Mouse (Mus musculus) gastrocnemius, adult 2 months (tissue): Measurements from ENCODE around the gene Cnksr2. TPM values are rescaled to one million over a fixed set of nuclear protein-coding genes. Genes with fewer than 3 reads are reported as not detected.

ENCODE experiments used
- DNase-seq: peaks from one replicate; pipeline ENCODE4 v3.0.0; 2022
- H3K27ac ChIP-seq: fragments of 200-600 bp; 2 replicates; pipeline ENCODE4 v1.8.1; 2022; ENCODE audit warnings: mild to moderate bottlenecking
- H3K4me3 ChIP-seq: fragments of 200-600 bp; 2 replicates; pipeline ENCODE4 v1.8.1; 2022; ENCODE audit warnings: mild to moderate bottlenecking, moderate library complexity
- CTCF ChIP-seq: fragments of 200-600 bp; IDR thresholded peaks from 2 replicates; pipeline ENCODE4 v1.8.1; 2022; ENCODE audit warnings: antibody characterized with exemption, mild to moderate bottlenecking, moderate library complexity
- intact Hi-C: fragments of 180-260 bp; cut with DNase I; formaldehyde crosslinking; loops from one replicate; pipeline ENCODE4 v1.15.1; 2025
- total RNA-seq, 2 experiments: library from RNA; stranded (reverse); gene quantifications; 2 replicates each; pipeline ENCODE4 v1.2.3; 2021

The Cnksr2 gene
- total RNA-seq, 2 experiments from 2014 or later = 0.08 to 0.18 TPM

DNA sequence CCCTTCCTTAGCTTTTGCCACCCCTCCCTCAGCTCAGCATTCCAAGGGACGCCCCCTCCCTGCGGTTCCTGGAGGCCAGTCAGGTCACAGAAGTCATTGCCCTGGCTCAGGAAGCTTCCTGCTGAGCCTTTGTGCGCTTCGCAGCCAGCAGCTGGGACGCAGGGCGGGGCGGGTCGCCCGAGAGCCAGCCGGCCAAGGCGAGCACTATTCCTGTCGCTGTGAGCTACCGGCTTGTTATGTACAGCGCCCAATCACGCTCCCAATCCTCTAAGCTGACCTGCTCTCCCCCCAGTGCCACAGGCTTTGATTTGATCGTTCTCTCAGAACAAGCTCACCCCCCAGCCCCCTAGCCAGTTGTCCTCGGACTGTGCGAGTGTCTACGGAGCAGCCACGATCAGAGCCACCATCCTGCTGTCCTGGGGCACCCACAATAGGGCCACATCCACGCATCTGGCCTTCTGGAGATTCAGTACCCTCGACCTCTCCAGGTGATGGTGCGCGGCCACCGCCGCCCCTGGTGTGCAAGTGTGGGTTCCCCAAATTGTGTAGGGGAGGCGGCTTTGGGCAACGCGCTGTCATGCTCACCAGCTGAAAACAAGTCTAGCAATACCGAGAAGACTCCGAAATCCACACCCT lies 225.4 kb downstream of the Cnksr2 start:
- peak; percentile 79 for DNase-seq
- intact Hi-C loops = loop anchor here (5.0 kb wide), 1 partner anchor 70 kb away; no protein-coding TSS in a partner anchor
- Histone ChIP-seq H3K27ac (peak overlapping the region; percentile 82), H3K4me3 (peak overlapping the region; percentile 68)
- no peak for TF ChIP-seq CTCF

DNA sequence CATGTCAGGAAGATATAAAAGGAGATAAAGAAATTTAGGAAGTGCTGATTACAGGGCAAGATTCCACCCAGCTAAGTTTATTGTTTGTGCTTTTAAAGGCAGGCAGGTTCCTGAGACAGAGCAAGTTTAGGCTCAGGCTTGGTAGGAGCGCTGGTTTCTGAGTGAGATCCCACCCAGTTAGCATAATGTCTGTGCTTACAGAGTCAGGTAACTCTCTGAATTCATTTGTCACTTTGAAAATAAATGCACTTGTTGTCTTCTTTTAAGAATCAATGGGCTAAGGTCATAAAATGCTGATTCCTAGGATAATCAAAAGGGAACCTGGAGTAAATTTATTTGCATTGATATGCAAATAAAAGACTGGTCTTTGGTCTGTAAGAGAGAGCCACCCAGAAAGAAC lies 233.4 kb downstream of the Cnksr2 start:
- H3K27ac ChIP-seq = no peak overlapping the region
- no peak for TF ChIP-seq CTCF
- DNase-seq = no peak
- intact Hi-C loops = no loop called here
- H3K4me3 ChIP-seq = no peak overlapping the region

DNA sequence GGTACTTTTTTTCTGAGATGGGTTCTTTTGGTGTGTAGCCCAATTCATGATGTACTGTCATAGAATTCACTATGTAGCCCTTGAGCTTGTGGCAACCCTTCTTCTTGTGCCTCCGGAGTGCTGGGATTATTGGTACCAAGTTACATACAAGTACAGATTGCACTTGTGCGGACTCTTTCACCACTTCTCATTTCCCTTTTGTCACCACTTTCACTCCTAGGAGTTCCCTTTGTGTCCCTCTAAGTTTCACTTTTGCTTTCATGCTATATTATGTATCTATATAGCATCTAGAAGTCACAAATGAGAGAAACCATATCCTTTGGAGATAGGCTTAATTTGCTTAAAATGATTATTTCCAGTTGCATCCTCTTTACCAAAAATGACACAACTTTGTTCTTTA lies 241.4 kb downstream of the Cnksr2 start:
- no peak overlapping the region for H3K4me3 ChIP-seq
- H3K27ac ChIP-seq = no peak overlapping the region
- intact Hi-C loops = no loop called here
- TF ChIP-seq CTCF = no peak
- no peak for DNase-seq

Other genes with a start within 250 kb of the Cnksr2 start
- gene Klhl34, start 224.9 kb downstream of the Cnksr2 start, total RNA-seq = 10 to 100 TPM; 12.1 to 33.3 TPM